Mouse (Mus musculus) spleen, adult 2 months (tissue): ENCODE results near the gene Aspm.

Experiments used
- CTCF ChIP-seq: fragments of 200-500 bp; IDR thresholded peaks from 2 replicates; pipeline ENCODE4 v1.5.1; 2011; ENCODE audit warnings: mild to moderate bottlenecking, inconsistent platforms; ENCODE audit not compliant: insufficient read depth, insufficient read length, insufficient replicate concordance; ENCODE audit errors: extremely low read depth
- POLR2A ChIP-seq: fragments of 200-500 bp; IDR thresholded peaks from 2 replicates; pipeline ENCODE4 v1.6.1; 2011; ENCODE audit warnings: low read depth, low read length, inconsistent platforms

- no peak for TF ChIP-seq CTCF
- TF ChIP-seq POLR2A = no peak
Measured at GRCm38 (mm10) chr1:139481146-139481545, 26.6 kb downstream of the Aspm start.
